Mouse (Mus musculus) bone marrow, adult 2 months (tissue): ENCODE data around the gene Atg10. TPM values are rescaled to one million over a fixed set of nuclear protein-coding genes. Genes with fewer than 3 reads are reported as not detected.

Experiments used
- H3K27ac ChIP-seq: fragments of 200-500 bp; 2 replicates; pipeline ENCODE4 v1.5.1; 2012; ENCODE audit warnings: low read depth, mild to moderate bottlenecking, control low read depth, inconsistent platforms, low read length; ENCODE audit not compliant: control insufficient read depth, poor library complexity, insufficient read depth
- H3K4me1 ChIP-seq: fragments of 200-500 bp; 2 replicates; pipeline ENCODE4 v1.6.1; 2011; ENCODE audit warnings: low read length; ENCODE audit not compliant: control insufficient read depth, insufficient read depth
- H3K4me3 ChIP-seq: fragments of 200-500 bp; replicated peaks from 2 replicates; pipeline ENCODE3; 2011; ENCODE audit warnings: mild to moderate bottlenecking, low read depth, low read length, control low read depth; ENCODE audit not compliant: control insufficient read depth
- CTCF ChIP-seq: fragments of 200-500 bp; IDR thresholded peaks from 2 replicates; pipeline ENCODE4 v1.5.1; 2011; ENCODE audit warnings: low read length, control low read depth; ENCODE audit not compliant: control insufficient read depth, insufficient read depth
- POLR2A ChIP-seq: fragments of 200-500 bp; IDR thresholded peaks from 2 replicates; pipeline ENCODE4 v1.6.1; 2011; ENCODE audit warnings: low read depth, mild to moderate bottlenecking, control low read depth, low read length, borderline replicate concordance; ENCODE audit not compliant: control insufficient read depth
- WGBS: fragments of 180-500 bp; shearing (Covaris S2); methylation state at CpG from one replicate; pipeline ENCODE4 v1.1.7; 2018; 5-methylcytosine and 5-hydroxymethylcytosine counted together
- polyA plus RNA-seq: library from polyadenylated mRNA; stranded (reverse); fragments of >200 nt; gene quantifications from 2 replicates; pipeline ENCODE4 v1.2.4, GENCODE M21; 2011; ENCODE audit warnings: low replicate concordance; ENCODE audit not compliant: missing spikeins, insufficient read depth, insufficient read length

The Atg10 gene
- polyA plus RNA-seq, 1 experiment = 3.5 TPM

DNA sequence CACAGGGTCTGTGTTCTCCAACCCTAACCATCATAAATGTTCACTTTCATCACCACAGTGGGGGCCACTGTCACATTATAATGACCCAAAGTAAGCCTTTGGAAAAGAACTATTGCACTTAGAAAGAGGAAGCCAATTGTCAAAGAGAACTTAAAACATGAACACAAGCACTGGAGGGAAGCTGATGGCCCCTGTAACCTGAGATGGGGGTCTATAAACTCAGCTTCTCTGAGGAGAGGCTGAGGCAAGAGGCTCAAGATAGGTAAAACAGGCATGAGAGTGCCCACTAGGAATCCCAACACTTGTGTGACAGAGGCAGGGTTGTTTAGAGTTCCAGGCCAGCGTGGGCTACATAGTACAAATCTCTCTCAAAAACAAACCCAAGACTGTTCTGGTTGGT, 705 bp downstream of the Atg10 start:
- Histone ChIP-seq H3K4me3 (no peak overlapping the region), H3K27ac (no peak overlapping the region), H3K4me1 (no peaks in the 10 kb centered on the region)
- 80% methylated on average over 1 of the region's 1 CpGs for WGBS
- TF ChIP-seq CTCF = no peak
- TF ChIP-seq POLR2A = no peak

DNA sequence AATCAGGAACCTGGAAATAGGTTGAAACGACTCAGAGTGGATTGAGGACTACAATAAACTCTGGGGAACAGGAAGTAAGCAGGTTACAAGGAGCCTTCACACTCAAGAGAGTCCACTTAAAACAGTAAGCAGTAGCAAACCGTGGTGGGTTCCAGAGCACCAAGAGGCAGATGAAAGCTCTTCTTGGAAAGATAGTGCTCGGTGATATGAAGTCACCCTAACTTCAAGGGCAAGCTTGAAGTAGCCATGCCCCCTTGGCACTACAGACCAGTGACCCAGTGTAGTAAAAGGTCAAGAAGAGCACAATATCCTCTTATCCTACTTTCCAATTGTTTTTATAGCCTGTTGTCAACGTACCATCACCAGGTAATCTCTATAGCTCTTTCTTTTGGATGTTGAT, 2.1 kb downstream of the Atg10 start:
- no peak overlapping the region for H3K4me3 ChIP-seq
- WGBS = 51% methylated on average over 4 of the region's 4 CpGs
- TF ChIP-seq POLR2A (no peak), CTCF (no peak)
- no peaks in the 10 kb centered on the region; the same call in 1 of the 2 replicates for H3K4me1 ChIP-seq
- no peak overlapping the region for H3K27ac ChIP-seq

DNA sequence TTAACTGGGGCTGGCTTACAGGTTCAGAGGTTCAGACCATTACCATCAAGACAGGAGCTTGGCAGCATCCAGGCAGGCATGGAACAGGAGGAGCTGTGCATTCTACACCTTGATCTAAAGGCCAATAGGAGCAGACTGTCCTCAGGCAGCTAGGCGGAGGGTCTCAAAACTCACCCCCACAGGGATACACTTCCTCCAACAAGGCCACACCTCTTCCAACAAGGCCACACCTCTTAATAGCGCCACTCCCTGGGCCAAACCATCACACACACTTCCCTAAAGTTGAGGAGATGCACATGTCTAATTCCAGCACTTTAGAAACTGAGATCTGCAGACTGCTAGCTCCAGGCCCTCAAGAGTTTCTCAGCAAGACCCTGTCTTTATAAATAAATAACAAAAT, 6.1 kb downstream of the Atg10 start:
- TF ChIP-seq CTCF (no peak), POLR2A (no peak)
- Histone ChIP-seq H3K4me1 (no peaks in the 10 kb centered on the region; the same call in 1 of the 2 replicates), H3K4me3 (no peak overlapping the region), H3K27ac (no peak overlapping the region)
- 77% methylated on average over 2 of the region's 2 CpGs for WGBS

DNA sequence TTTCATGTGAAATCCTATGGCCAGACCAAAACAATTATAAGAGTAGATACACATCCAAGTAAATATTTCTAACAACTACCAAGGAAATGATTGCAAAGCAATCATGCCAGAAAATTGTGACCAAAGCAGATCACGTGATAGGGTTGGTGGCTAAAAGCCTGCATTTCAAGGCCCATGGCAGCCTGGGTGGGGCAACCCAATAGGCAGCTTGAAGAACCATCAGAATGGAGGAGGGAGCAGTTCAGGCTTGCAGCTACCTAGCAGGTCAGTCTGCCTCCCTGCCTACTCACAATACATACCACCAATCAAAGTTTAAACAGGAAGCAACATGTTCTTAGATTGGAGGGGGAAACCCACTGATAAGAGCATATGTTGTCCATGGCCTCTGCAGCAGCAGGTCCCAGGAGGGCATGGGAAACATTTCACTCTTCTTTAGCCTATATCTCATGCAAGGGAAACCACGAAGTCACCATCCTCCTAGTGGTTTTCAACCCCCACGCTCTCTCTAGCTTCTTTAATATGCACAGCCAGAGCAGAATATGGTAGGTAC, 7.0 kb downstream of the Atg10 start:
- TF ChIP-seq POLR2A = no peak
- TF ChIP-seq CTCF = no peak
- no peaks in the 10 kb centered on the region; the same call in 1 of the 2 replicates for H3K4me1 ChIP-seq
- H3K4me3 ChIP-seq = no peak overlapping the region
- WGBS = 22% methylated on average over 3 of the region's 3 CpGs
- H3K27ac ChIP-seq = no peak overlapping the region

DNA sequence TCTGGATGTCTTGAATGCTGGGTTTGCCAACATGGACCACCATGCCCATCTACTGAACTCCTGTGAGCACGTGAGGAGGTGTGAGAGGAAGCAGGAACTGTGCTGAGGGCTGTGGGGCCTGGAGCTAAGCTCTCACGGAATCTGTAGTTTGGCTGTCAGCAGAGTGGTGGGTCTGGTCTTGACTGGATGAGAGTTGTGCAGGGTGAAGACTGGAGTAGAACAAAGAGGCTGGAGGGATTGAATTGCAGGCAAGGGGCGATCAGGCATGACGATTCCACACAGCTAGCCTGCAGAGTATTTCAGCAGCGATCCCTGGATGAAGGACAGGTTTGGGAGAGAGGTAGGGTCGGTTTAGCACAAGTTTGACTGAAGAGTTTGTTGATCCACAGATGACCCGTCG, 10.8 kb downstream of the Atg10 start:
- no peak overlapping the region for H3K4me3 ChIP-seq
- TF ChIP-seq CTCF (no peak), POLR2A (no peak)
- WGBS = 92% methylated on average over 8 of the region's 8 CpGs
- no peak overlapping the region for H3K27ac ChIP-seq
- H3K4me1 ChIP-seq = no peaks in the 10 kb centered on the region; the same call in 1 of the 2 replicates

DNA sequence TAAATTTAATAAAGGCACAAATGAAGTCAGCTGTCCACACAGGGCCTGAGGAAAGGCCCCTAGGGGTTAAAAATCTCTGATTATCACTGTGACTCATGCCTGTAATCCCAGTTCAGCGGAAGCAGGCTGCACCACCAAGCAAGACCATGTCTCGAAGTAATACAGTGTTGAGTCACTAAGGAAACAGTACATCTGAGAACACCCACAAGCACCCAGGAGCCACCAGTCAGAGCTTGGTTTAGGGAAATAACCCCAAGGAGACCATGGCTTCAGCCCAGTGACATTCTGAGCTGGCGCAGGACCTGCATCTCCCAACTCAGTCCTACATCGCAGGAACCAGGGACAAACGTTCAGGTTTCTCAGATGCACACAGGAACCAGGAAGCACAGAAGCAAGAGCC, 17.5 kb downstream of the Atg10 start:
- TF ChIP-seq POLR2A (no peak), CTCF (no peak)
- Histone ChIP-seq H3K4me3 (no peak overlapping the region), H3K27ac (no peak overlapping the region), H3K4me1 (no peaks in the 10 kb centered on the region)
- WGBS = 65% methylated on average over 5 of the region's 5 CpGs

DNA sequence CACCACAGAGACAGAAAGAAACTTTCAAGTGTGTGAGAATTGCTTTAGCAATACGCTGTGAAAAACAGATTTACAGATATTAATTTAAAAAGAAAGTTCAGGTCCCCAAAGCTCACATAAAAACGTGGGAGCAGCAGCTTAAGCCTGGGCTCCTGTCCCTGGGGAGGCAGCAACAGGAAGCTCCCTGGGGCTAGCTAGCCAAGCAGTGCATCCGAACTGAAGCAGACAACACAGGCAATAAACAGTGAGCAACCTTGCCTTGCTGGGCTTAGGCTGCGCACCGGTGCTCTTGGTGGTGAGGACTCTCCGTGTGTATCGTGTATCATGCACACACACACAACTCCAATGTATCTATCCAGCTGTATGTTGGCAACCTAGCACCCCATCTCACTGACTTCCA, 21.2 kb downstream of the Atg10 start:
- H3K27ac ChIP-seq = no peak overlapping the region
- H3K4me1 ChIP-seq = no peaks in the 10 kb centered on the region
- TF ChIP-seq POLR2A (no peak), CTCF (no peak)
- H3K4me3 ChIP-seq = no peak overlapping the region
- 73% methylated on average over 7 of the region's 7 CpGs for WGBS

DNA sequence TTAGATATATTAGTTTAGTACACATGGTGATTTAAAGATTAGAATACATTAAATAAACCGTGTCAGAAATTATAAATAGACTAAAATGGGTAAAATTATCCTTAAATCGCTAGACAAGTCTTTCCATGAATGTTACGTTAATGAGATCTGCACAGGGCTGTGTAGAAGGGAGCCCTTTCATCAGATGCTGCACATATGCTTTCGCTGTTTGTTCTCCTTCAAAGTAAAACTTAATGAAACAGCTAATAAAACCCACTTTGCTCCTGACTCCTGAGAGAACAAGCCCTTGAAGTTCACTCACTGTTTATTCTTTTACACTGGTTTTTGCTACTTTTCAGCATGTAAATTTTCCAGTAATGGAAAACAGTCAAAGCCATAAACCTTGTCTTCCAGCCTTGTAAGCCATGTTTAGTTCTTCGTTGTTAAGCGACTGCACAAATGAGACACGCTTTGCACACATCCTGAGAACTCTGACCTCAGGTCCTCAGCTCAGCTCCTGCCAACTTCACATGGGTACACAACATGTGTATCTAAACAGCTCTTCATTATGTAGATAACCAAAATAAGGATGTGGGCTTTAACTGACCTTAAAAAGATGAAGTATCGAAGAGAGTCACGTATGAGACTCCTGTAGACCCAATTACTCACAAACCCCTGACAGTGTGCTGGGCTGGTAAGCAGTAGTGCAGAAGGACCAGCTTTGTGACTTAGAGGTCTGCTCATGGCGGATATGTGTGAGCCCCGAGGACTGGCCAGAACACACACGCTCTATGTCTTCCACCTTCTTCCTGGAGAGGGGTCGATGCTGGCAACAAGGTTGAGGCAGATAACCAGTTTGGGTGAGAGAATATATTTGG, 36.2 kb downstream of the Atg10 start:
- whole genome bisulfite sequencing = 86% methylated on average over 13 of the region's 13 CpGs
- H3K27ac ChIP-seq = no peak overlapping the region
- TF ChIP-seq CTCF = no peak
- no peak for TF ChIP-seq POLR2A
- no peaks in the 10 kb centered on the region for H3K4me1 ChIP-seq
- no peak overlapping the region for H3K4me3 ChIP-seq

DNA sequence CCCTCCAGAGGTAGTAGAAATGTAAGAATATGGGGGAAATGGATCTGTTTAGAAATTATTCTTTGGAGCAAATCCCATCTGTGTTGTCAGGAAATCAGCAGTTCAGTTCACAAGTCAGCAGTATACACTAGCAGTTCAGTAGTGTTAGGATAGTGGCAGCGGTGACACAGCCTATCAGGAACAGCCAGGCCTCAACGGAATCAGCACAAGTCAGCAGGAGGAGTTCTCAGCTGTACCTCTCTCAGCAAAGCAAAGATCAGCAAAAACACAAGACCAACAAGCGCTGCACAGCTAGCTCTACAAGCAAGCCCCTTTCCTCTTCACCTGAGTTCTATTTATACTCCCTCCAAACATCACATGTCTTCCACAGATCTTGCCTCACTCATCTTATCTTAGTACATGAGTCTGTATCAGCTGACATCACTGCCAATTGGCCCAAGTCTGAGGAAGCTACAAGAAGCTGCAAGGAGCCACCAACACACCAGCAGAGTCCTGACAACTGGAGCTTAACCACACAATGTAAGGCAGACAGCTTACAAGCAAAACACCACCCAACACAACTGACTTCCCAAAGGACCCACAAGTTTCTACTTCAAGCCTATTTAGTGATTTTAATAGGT, 38.4 kb downstream of the Atg10 start:
- H3K27ac ChIP-seq = no peak overlapping the region
- no peaks in the 10 kb centered on the region for H3K4me1 ChIP-seq
- TF ChIP-seq CTCF (no peak), POLR2A (no peak)
- WGBS = 58% methylated on average over 3 of the region's 3 CpGs
- no peak overlapping the region for H3K4me3 ChIP-seq
